Mouse (Mus musculus): ENCODE results near the gene Nebl.

The Nebl gene

DNA sequence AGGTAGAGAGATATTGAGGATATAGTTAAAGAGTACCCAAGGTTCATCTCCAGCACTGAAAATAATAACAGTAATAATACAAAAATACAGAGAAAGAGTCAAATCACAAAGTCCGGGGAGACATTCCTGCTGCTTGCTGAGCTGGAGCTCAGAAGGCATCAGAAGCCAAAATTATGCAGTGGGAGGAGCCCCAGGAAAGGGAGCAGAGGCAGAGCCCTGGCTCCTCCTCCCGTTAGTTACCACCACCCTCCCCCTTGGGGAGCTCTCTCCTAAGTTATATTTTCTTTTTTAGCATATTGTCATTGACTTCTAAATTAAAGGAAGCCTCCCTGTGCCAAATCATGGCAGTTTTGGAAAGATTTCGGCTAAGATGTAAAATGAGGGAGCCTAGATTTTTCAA is 25.8 kb downstream of the Nebl start:
- no peak for DNase-seq

DNA sequence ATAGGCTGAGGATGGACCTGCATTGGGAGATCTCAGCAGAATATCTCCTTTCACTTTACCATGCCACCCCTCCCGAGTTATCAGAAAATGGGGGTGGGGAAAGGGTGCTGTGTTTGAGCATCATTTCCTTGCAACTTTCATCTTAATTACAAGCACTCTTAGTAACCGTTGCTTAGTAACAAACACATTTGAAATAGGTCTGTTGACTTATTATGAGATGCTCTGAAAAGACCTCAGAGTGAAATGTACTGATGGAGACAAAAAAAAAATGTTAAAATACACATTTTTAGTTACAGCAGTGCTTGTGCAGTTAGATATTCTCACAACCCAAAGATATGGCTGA is 28.1 kb downstream of the Nebl start:
- DNase-seq, result no peak

- peak; percentile 61 for DNase-seq
These were observed 28.6 kb downstream of the Nebl start for GRCm38 (mm10) chr2:17702481-17703169.

GRCm38 (mm10) chr2:17698161-17699087 is 32.8 kb downstream of the Nebl start:
- no peak for DNase-seq

DNA sequence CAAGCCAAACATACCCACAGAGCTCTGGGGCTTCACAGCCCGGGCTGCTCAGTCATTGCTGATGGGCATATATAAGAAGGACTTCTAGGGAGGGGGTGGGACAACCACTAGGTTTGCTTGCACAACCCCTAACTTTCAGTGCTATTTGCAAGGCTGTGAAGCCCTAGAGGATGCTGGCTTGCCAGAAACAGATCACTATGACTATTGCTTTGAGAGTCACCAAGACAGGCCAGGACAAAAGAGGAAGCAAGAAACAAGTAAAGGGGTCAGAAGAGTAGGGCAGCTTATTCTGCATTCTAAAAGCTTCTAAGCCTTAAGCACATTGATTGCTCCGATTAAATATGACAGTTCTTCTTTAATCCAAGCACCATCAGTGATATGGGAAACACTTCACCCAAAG is 38.3 kb downstream of the Nebl start:
- DNase-seq, result no peak

- DNase-seq, result no peak
These were observed 41.0 kb downstream of the Nebl start for GRCm38 (mm10) chr2:17690264-17690663.

DNA sequence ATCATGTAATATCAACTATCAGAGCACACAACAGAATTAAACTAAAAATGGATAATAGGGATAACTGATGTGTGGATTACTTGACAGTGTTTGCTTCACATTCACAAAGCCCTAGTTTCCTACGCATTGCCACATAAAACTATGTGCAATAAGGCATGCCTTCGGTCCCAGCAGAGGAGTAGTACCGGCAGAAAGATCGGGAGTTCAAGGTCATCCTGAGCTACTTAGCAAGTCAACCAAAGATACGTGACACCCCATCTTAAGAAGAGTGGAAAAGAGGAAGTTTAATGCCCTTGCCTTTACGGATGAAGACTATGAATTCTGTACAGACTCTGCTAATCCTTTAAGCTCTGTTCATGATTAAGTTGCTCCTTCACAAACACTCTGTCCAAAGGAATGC is 44.1 kb downstream of the Nebl start:
- no peak for DNase-seq

GRCm38 (mm10) chr2:17683326-17684040 is 47.8 kb downstream of the Nebl start:
- DNase-seq, result no peak

DNA sequence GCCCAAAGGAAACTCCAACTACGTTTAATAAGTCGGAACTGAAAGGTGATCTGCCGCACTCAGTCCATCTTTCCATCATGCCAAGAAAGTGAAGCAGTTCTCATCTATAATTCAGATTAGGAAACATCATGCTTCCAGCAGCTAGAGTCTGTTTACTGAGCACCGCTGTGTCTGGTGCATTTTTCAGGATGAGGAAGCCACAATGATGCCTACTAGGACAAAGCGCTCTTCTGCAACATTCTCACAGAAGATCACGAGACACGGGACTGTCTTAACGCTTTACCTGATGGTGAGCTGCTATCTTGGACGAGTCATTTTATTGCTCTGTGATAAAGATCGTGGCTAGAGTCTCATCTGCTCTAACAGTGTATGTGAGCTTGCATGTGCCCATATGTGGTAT is 59.1 kb downstream of the Nebl start:
- no peak for DNase-seq

DNA sequence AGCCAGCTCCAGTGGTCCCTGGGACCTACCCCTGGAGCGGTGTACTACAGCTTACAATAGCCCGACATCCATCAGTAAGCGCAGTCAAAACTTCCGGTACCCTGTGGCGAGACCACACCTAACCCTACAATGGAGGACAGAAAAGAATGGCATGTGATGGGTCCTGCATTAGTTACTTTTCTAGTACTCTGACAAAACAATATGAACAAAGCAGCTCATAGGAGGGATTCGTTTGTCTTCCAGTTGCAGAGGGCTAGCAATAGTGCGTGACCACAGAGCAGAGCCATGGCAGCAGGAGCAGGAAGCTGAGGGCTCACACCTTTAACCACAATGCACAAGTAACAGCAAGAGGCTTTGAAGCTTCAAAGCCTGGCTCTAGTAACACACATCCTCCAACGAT is 59.7 kb downstream of the Nebl start:
- DNase-seq, result peak; percentile 38

- DNase-seq, result no peak
These were observed 61.3 kb downstream of the Nebl start for GRCm38 (mm10) chr2:17669953-17670352.

DNA sequence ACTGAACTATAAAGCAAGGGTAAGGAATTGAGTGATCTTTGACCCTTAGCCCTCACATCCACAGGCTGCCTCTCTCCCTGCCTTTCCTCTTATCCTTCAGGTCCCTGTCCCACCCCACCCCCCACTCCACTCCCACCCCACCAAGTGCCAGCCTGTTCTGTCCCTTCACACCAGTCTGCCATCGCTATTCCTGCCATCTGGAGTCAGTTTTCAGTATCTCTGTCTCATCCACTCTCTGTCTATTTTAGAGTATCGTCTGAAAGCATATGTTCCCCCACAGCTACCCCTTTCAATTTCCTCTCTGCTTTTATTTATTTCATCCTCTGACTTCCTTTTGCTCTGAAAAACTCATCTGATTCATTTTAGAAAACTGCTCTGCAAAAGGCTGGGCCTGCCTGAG is 62.3 kb downstream of the Nebl start:
- no peak for DNase-seq

DNA sequence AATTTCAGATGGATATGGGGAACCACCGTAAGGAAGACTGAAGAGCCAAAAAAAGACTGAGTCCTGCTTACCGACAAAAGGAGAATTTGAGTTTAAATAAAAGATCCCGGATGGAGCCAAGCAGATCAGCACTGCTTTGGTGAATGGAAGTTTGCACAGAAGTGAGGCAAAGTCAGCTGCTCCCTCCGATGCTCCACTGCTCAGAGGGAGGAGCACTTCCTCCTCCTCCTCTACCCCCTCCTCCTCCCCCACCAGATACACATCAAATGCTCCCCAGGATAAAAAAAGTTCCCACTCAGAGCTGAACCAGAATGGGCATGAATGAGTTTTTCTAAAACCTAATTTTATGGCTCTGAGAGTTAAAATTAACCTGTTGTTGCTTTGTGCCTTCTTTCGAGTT is 73.1 kb downstream of the Nebl start:
- no peak for DNase-seq

- no peak for DNase-seq
These were observed 81.0 kb downstream of the Nebl start for GRCm38 (mm10) chr2:17650147-17650834.

DNA sequence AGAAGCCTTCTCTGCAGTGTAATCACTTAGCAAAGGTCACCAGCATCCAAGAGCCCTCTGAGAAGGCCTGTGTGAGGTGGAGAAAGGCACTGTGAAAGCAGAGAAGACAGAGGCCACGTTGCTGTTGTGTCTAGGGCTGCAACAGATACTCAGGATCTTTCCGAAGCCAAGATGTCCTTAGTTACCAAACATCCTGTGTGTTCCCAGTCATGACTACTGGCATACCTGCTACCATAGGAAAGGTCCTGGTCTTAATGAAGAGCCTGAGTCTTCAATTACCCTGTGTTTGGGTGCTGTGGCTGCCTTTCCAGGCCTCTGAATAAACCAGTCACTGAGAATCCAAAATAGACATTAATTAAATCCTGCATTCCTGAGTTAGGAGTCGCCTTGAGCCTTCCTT is 81.5 kb downstream of the Nebl start:
- DNase-seq, result no peak

DNA sequence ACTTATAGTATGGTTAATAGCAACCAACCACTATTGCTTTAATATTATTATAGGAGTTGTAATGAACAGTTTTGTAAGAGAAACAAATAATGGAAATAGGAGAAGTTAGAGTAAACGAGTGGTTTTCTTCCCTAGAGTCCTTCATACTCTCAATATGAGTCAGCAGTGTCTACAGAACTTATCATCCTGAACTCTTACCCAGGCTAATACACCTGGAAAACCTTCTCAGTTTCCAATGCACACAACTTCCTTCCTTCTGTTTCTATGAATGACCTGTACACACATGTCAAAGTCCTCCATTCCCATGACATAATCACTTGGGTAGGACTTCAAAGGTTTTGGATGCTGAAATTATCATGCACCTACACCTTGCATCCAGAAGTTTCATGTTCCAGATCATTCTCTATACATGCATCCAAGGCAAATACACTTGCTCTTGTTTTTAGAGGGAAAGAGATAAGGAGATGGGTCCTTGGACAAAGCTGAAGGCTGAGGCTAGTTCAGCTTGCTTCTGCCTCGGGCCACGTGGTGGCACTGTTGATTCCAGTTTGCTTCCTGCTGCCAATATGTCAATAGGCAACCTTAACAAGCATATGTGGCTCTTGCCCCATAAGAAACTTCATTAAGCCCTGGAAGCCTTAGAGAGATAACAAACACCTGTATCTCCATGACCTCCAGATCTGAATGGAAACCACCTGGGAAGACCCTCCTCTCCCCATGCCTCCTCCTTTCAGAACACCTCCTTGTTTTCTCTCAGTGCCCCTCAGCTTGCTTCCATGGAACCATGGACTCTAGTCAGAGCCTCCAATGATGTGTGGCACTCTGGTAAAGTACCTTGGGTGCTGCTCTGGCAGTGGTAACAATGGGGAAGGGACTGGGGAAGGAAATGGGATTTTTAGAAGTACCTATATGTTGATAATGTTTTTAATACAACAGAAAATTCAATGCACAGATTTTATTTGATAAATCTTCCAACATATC is 86.7 kb downstream of the Nebl start:
- peak; percentile 75 for DNase-seq

DNA sequence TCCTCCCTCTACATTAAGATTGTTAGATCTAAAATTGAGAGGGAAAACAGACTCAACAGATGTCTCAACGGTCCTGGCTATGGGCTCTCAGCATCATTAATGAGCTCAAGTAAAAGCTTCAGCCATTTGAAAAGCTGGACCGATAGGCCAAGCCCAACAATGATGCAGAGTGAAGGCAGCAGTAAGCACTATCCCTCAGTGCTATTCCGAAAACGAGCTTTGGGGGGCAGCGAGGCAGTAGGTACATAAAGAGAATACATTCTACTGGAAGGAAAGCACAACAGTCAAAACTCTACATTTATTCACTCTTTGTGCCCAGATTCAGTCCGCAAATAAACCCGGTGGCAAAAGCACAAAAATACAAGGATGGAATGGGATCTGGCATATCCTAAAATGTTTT is 87.4 kb downstream of the Nebl start:
- DNase-seq, result no peak

- DNase-seq, result no peak
These were observed 88.5 kb downstream of the Nebl start for GRCm38 (mm10) chr2:17642770-17643169.

- DNase-seq, result no peak
These were observed 90.4 kb downstream of the Nebl start for GRCm38 (mm10) chr2:17640861-17641260.

DNA sequence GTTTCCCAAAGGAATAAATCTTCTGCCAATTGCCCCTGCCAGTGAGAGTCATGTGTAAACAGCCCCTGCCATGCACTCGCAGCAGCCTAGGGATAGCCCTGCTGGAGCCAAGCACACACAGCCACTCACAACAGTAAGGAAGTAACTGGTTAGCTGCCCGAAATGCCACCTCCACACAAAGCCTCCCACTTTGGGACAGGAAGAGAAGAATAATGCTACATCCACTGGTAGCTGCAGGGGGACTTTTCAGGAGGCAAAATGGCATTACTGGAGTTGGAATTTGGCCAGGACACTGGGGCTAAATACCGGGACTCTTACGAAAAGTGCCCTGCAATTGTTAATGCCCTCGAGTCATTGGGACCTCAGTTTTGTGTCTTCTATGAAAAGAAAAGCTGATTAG is 92.6 kb downstream of the Nebl start:
- no peak for DNase-seq

DNA sequence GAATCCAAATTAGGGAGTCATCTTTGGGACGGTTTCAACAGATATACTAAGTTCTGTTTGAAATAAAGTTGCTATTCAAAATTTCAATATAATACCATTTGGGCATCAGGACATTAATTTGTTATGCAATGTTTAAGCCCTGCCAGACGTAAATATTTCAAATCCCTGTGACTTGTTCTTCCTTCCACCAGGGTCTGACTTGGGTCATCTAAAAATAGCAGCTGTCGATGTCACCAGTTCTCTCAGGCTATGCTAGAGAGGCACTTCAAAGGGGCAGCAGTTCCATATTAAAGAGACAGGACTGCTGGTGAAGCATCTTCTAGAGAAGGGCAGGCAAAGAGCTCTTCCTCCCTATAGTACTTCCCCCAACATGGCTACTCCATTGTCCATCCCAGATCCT is 107.3 kb downstream of the Nebl start:
- no peak for DNase-seq

DNA sequence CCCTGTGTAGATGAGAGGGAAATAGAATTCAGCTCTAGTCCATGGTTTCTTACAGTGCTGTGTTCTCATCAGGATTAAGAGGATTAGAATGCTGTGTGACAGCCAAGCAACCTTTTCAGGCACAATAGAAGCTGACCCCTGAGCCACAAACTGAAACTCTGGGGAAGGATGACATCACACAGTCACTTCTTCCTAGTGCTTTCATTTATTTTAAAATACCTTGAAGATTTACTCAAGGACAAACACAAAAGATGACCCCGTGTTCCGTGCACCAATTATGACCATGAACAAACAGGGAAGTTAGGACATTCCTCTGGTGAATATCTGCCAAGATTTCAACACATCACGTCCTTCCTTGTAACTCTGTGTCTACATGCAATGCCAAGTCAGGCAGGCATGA is 121.0 kb downstream of the Nebl start:
- DNase-seq, result no peak
